Mouse (Mus musculus) hindbrain, postnatal 0 days (tissue): ENCODE measurements around the gene Mrm3. TPM values are rescaled to one million over a fixed set of nuclear protein-coding genes. Genes with fewer than 3 reads are reported as not detected.
A peak's percentile ranks its signal among the peaks of the same experiment; 100 is the strongest.
"Not testable (repeated sequence)": the region's sequence is repeated elsewhere in the genome, so short reads cannot be mapped to it uniquely, and the experiment has no call there.

ENCODE experiments used
- ATAC-seq: fragments of 200-750 bp; cut with Nextera tagmentation; 2 replicates; pipeline ENCODE4 v1.8.0; 2017; ENCODE audit warnings: mild to moderate bottlenecking, moderate TSS enrichment, moderate library complexity
- DNase-seq: peaks from one replicate; pipeline ENCODE4 v3.0.0-alpha.2; 2015; ENCODE audit warnings: low spot score
- H3K27ac ChIP-seq: fragments of 300-500 bp; sonication (generic); 2 replicates; pipeline ENCODE4 v1.5.1; 2014; ENCODE audit warnings: mild to moderate bottlenecking
- H3K27me3 ChIP-seq: fragments of 300-500 bp; sonication (generic); 2 replicates; pipeline ENCODE4 v1.6.1; 2014; ENCODE audit warnings: low read length, mixed read lengths; ENCODE audit not compliant: insufficient read depth
- H3K36me3 ChIP-seq: fragments of 300-500 bp; sonication (generic); 2 replicates; pipeline ENCODE4 v1.6.1; 2014; ENCODE audit warnings: low read length, mixed read lengths; ENCODE audit not compliant: insufficient read depth
- H3K4me1 ChIP-seq: fragments of 300-500 bp; sonication (generic); 2 replicates; pipeline ENCODE4 v1.6.1; 2014; ENCODE audit warnings: antibody characterized with exemption, low read length, mixed read lengths; ENCODE audit not compliant: insufficient read depth
- H3K4me2 ChIP-seq: fragments of 300-500 bp; sonication (generic); 2 replicates; pipeline ENCODE4 v1.6.1; 2014; ENCODE audit warnings: low read depth, mild to moderate bottlenecking, low read length, moderate library complexity, mixed read lengths
- H3K4me3 ChIP-seq: fragments of 300-500 bp; sonication (generic); 2 replicates; pipeline ENCODE4 v1.5.1; 2014; ENCODE audit warnings: low read length
- H3K9ac ChIP-seq: fragments of 300-500 bp; sonication (generic); replicated peaks from 2 replicates; pipeline ENCODE4 v1.6.1; 2014; ENCODE audit warnings: mild to moderate bottlenecking, low read length, moderate library complexity, mixed read lengths
- H3K9me3 ChIP-seq: fragments of 300-500 bp; sonication (generic); 2 replicates; pipeline ENCODE4 v1.6.1; 2016; ENCODE audit warnings: low read length, mixed read lengths
- CTCF ChIP-seq: IDR thresholded peaks from 2 replicates; pipeline ENCODE4 v1.5.1; 2016; ENCODE audit warnings: antibody characterized with exemption, control low read depth, low read depth
- WGBS: fragments of 180-500 bp; shearing (Covaris S2); extraction: QIAGEN DNeasy Blood & Tissue Kit; methylation state at CpG from one replicate; pipeline ENCODE4 v1.1.7; 2014; 5-methylcytosine and 5-hydroxymethylcytosine counted together
- polyA plus RNA-seq: library from polyadenylated mRNA; unstranded; fragments of >200 nt; fragmentation: Nextera tagmentation; extraction: Ambion mirVana; gene quantifications from 2 replicates; pipeline ENCODE4 v1.2.1, GENCODE M21; 2015
- total RNA-seq: library from RNA; depleted of rRNA; stranded (reverse); fragments of >200 nt; gene quantifications from 2 replicates; pipeline ENCODE4 v1.2.3, GENCODE M21; 2014

Mrm3 gene
- total and polyA plus RNA-seq, 2 experiments from 2014 or later: 11.9 to 22.8 TPM

GRCm38 (mm10) chr11:76210228-76210985, 33.1 kb upstream of the Mrm3 start:
- no peak overlapping the region for H3K4me3 ChIP-seq
- peaks cover 35% of the 10 kb centered on the region for H3K36me3 ChIP-seq
- ATAC-seq (no peak), DNase-seq (no peak)
- no peaks in the 10 kb centered on the region for H3K4me1 ChIP-seq
- TF ChIP-seq CTCF: no peak
- no peaks in the 10 kb centered on the region for H3K9me3 ChIP-seq
- no peaks in the 10 kb centered on the region for H3K27me3 ChIP-seq
- H3K27ac ChIP-seq: no peak overlapping the region
- WGBS: 84% methylated on average over 13 of the region's 13 CpGs
- no peak overlapping the region for H3K4me2 ChIP-seq
- no peak overlapping the region for H3K9ac ChIP-seq

- H3K9me3 ChIP-seq, H3K4me1 ChIP-seq, H3K9ac ChIP-seq, H3K27ac ChIP-seq, H3K4me3 ChIP-seq, H3K27me3 ChIP-seq, DNase-seq, H3K4me2 ChIP-seq, ATAC-seq: not testable (repeated sequence)
- H3K36me3 ChIP-seq: peaks cover 31% of the 10 kb centered on the region
- 95% methylated on average over 4 of the region's 6 CpGs for WGBS
Observed at GRCm38 (mm10) chr11:76211595-76211994, 31.9 kb upstream of the Mrm3 start.

GRCm38 (mm10) chr11:76213841-76214240, 29.7 kb upstream of the Mrm3 start:
- H3K4me1 ChIP-seq: 0 out of 2 replicates have a peak, but pooled peaks cover 3% of the 10 kb centered on the region
- no peak overlapping the region for H3K4me2 ChIP-seq
- no peaks in the 10 kb centered on the region for H3K27me3 ChIP-seq
- ATAC-seq (no peak), DNase-seq (no peak)
- H3K4me3 ChIP-seq: no peak overlapping the region
- no peak overlapping the region for H3K27ac ChIP-seq
- peaks cover 21% of the 10 kb centered on the region for H3K36me3 ChIP-seq
- no peak overlapping the region for H3K9ac ChIP-seq
- H3K9me3 ChIP-seq: no peaks in the 10 kb centered on the region
- no peak for TF ChIP-seq CTCF
- WGBS: 11% methylated on average over 5 of the region's 5 CpGs

GRCm38 (mm10) chr11:76215011-76215410, 28.5 kb upstream of the Mrm3 start:
- no peaks in the 10 kb centered on the region for H3K9me3 ChIP-seq
- no peaks in the 10 kb centered on the region for H3K27me3 ChIP-seq
- peaks cover 13% of the 10 kb centered on the region; the same call in 1 of the 2 replicates for H3K36me3 ChIP-seq
- no peak for DNase-seq
- ATAC-seq: no peak
- H3K4me2 ChIP-seq: no peak overlapping the region
- H3K4me3 ChIP-seq: no peak overlapping the region
- no peak overlapping the region for H3K9ac ChIP-seq
- H3K4me1 ChIP-seq: 0 out of 2 replicates have a peak, but pooled peaks cover 3% of the 10 kb centered on the region
- WGBS: 87% methylated on average over 2 of the region's 2 CpGs
- no peak for TF ChIP-seq CTCF
- no peak overlapping the region for H3K27ac ChIP-seq

GRCm38 (mm10) chr11:76216049-76216540, 27.4 kb upstream of the Mrm3 start:
- ATAC-seq (no peak), DNase-seq (no peak)
- H3K9ac ChIP-seq: no peak overlapping the region; the same call in 1 of the 2 replicates
- no peak for TF ChIP-seq CTCF
- peak overlapping the region; percentile 94 for H3K4me2 ChIP-seq
- H3K36me3 ChIP-seq: peaks cover 17% of the 10 kb centered on the region; the same call in 1 of the 2 replicates
- H3K4me1 ChIP-seq: 0 out of 2 replicates have a peak, but pooled peaks cover 3% of the 10 kb centered on the region
- no peaks in the 10 kb centered on the region for H3K9me3 ChIP-seq
- no peaks in the 10 kb centered on the region for H3K27me3 ChIP-seq
- no peak overlapping the region for H3K27ac ChIP-seq
- H3K4me3 ChIP-seq: peak overlapping the region; percentile 85; the same call in 1 of the 2 replicates
- WGBS: 92% methylated on average over 5 of the region's 5 CpGs

- no peaks in the 10 kb centered on the region for H3K27me3 ChIP-seq
- H3K4me2 ChIP-seq: peak overlapping the region; percentile 94
- H3K27ac ChIP-seq: peak overlapping the region; percentile 91
- under 1% methylated on average over 33 of the region's 33 CpGs for WGBS
- ATAC-seq (peak; percentile 89), DNase-seq (peak; percentile 62)
- no peaks in the 10 kb centered on the region for H3K9me3 ChIP-seq
- peak overlapping the region; percentile 88 for H3K9ac ChIP-seq
- H3K36me3 ChIP-seq: peaks cover 21% of the 10 kb centered on the region; the same call in 1 of the 2 replicates
- H3K4me3 ChIP-seq: peak overlapping the region; percentile 85
- H3K4me1 ChIP-seq: 0 out of 2 replicates have a peak, but pooled peaks cover 3% of the 10 kb centered on the region
- TF ChIP-seq CTCF: no peak
Observed at GRCm38 (mm10) chr11:76216681-76217389, 26.7 kb upstream of the Mrm3 start.
